Mouse (Mus musculus) MEL (cell line): ENCODE data around the gene Vegfb.

Source experiments
- BHLHE40 ChIP-seq: IDR thresholded peaks from 2 replicates; pipeline ENCODE4 v1.6.1; 2012; ENCODE audit warnings: low read depth, mild to moderate bottlenecking, inconsistent platforms, low read length, improper control_type of control experiment, borderline replicate concordance
- CTCF ChIP-seq, 3 experiments: IDR thresholded peaks in 2 of 3; conservative IDR thresholded peaks in 1 of 3; 2 replicates each; pipeline ENCODE4 v1.5.1; 2011 to 2012; ENCODE audit warnings: low read length in 3 of 3, low read depth in 2 of 3, mild to moderate bottlenecking in 2 of 3, improper control_type of control experiment in 1 of 3, inconsistent platforms in 1 of 3, mixed read lengths in 1 of 3, moderate library complexity in 1 of 3; ENCODE audit not compliant: control insufficient read depth in 1 of 3, insufficient read depth in 1 of 3, poor library complexity in 1 of 3, severe bottlenecking in 1 of 3
- GATA1 ChIP-seq: IDR thresholded peaks from 2 replicates; pipeline ENCODE4 v1.6.1; 2011; ENCODE audit warnings: low read depth, low read length, improper control_type of control experiment
- MAFK ChIP-seq: IDR thresholded peaks from 2 replicates; pipeline ENCODE4 v1.6.1; 2011; ENCODE audit warnings: low read depth, mild to moderate bottlenecking, low read length, improper control_type of control experiment, borderline replicate concordance
- NELFE ChIP-seq: IDR thresholded peaks from 2 replicates; pipeline ENCODE4 v1.6.1; 2011; ENCODE audit warnings: low read depth, low read length, improper control_type of control experiment
- POLR2A ChIP-seq, 2 experiments: IDR thresholded peaks; 2 replicates each; pipeline ENCODE4 v1.6.1; 2011 to 2012; ENCODE audit warnings: low read length in 2 of 2, mild to moderate bottlenecking in 2 of 2, control low read depth in 1 of 2, improper control_type of control experiment in 1 of 2, low read depth in 1 of 2, moderate library complexity in 1 of 2; ENCODE audit not compliant: control insufficient read depth in 1 of 2, insufficient read depth in 1 of 2, poor library complexity in 1 of 2

DNA sequence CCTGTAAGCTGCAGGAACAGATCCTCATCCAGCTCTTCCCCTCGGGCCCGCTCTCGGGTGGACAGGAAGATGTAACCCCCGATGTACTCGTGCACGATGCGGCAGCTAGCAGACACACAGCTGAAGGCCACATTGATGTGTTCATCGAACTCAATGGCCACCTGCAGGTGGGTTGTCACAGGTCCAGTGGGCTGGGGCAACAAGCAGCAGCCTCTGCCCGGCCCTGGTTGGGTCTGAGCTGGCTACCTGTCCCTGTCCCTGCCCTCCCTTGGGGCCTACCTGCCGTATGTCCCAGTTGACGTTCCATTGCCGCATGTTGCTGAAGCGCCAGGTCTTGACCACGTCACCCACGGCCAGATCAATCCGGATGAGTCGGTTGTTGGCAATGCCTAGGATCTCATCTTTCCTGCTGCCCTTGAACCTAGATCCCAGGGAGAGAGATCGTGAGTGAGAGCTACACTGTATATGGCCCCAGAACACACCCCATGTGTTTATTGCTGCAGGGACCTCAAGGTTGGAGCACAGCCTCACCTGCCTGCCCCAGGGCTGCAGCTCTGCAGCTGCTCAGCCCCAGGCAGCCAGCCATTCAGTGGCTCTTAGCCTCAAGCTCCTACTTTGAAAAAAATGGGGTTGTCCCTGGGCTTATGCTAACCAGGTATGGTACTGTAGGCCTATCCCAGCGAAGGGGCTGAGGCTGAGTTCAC, 12.1 kb upstream of the Vegfb start:
- TF ChIP-seq POLR2A (IDR thresholded peaks at IDR 0.05; ENCODE audit: control insufficient read depth in 1 of 2, insufficient read depth in 1 of 2, low read depth in 1 of 2, low read length in 2 of 2, poor library complexity in 1 of 2) (no peak), MAFK (no peak), BHLHE40 (no peak), GATA1 (no peak), NELFE (no peak), CTCF (IDR thresholded peaks at IDR 0.05 in 2 of 3, conservative IDR thresholded peaks at IDR 0.05 in 1 of 3; ENCODE audit: control insufficient read depth in 1 of 3, insufficient read depth in 1 of 3, low read depth in 2 of 3, low read length in 3 of 3, poor library complexity in 1 of 3, severe bottlenecking in 1 of 3) (no peak)
